Mouse (Mus musculus): ENCODE measurements around the gene Fut1. TPM values are rescaled to one million over a fixed set of nuclear protein-coding genes. Genes with fewer than 3 reads are reported as not detected.
"Not testable (repeated sequence)": the region's sequence is repeated elsewhere in the genome, so short reads cannot be mapped to it uniquely, and the experiment has no call there.

Fut1 gene
- polyA plus RNA-seq, 1 experiment from 2014 or later = not detected

DNA sequence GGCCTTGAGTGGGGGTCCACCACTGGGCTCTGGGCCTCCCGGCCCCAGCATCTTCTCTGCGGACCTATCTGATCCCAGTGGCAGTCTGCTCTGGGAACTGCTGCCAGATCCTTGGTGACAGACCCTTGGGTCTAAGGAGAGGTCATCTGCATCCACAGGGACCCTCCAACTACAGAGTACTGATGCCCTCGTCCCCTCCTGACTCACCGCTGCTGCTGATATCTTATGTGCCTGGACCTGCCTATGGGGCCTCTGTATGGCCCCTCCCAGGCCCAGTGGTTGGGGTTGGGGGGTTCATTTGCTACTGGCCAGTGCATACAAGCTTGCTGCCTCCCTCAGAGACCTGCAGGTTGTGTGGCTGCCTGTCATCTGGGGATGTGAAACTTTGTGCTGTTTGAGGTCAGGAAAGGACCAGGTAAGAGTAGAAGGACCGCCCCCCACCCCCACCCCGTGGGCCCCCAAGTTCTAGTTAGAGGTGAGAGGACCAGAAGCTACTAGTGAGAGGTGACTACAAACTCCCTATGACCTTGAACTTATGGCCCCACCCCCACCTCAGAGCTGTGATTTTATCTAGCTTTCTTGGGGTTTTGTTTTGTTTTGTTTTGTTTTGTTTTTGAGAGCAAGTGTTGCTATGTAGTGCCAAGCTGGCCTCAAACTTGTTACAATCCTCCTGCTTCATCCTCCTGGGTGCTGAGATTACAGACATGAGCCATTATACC, 27.9 kb downstream of the Fut1 start:
- Histone ChIP-seq H3K36me3 (no peaks in the 10 kb centered on the region), H3K4me3 (peak overlapping the region; percentile 61; the same call in 1 of the 2 replicates), H3K27me3 (ENCODE audit: insufficient read depth, poor library complexity, severe bottlenecking) (peaks cover 8% of the 10 kb centered on the region; the same call in 1 of the 2 replicates), H3K27ac (peak overlapping the region; percentile 77; the same call in 1 of the 2 replicates), H3K4me1 (peaks cover 61% of the 10 kb centered on the region), H3K9me3 (no peaks in the 10 kb centered on the region)
- no peak for DNase-seq (ENCODE audit: low spot score)
- 50% methylated on average over 6 of the region's 6 CpGs for WGBS

DNA sequence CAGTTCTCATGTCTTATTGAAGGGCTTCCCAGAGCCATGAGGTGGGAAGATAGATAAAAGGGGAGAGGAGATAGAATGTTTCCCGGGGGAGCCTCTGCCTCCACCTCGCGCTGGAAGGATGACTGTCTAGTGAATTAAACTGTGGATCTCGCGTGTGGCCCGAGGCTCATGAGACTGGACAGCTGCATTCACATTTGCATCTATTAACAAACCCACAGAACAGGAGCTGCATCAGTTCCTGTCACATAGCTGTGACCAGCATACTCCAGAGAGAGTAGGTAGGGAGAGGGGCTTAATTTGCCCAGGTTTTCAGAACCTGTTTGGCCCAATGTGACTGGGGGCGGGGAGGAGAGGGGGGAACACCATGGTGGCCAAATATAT, 28.5 kb downstream of the Fut1 start:
- Histone ChIP-seq H3K36me3 (no peaks in the 10 kb centered on the region), H3K4me1 (peaks cover 63% of the 10 kb centered on the region), H3K27ac (no peak overlapping the region), H3K4me3 (no peak overlapping the region), H3K9me3 (no peaks in the 10 kb centered on the region), H3K27me3 (ENCODE audit: insufficient read depth, poor library complexity, severe bottlenecking) (peaks cover 3% of the 10 kb centered on the region; the same call in 1 of the 2 replicates)
- 86% methylated on average over 7 of the region's 7 CpGs for WGBS
- no peak for DNase-seq (ENCODE audit: low spot score)

DNA sequence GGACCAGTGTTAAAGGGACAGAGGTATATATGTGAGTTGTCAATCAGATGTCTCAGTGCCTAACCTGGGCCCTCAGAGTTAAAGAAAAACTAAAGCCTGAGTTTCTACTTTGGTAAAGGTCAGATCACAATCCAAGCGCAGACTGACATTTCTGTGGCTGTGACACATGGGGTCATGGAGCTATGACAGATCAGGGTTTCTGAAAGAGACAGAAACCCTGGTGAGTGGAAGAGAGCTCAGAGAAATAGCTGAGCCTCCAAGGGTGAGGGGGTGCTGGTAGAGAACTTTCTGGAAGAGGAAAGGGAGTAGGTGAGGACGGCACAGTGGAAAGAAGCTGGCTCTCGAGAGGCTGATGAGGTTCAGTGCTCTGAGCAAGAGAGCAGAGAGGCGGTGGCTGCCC, 29.6 kb downstream of the Fut1 start:
- WGBS = 74% methylated on average over 4 of the region's 4 CpGs
- H3K36me3 ChIP-seq = no peaks in the 10 kb centered on the region
- H3K4me3 ChIP-seq = no peak overlapping the region
- no peak for DNase-seq (ENCODE audit: low spot score)
- H3K27me3 ChIP-seq (ENCODE audit: insufficient read depth, poor library complexity, severe bottlenecking) = no peaks in the 10 kb centered on the region
- H3K4me1 ChIP-seq = peaks cover 53% of the 10 kb centered on the region
- H3K27ac ChIP-seq = no peak overlapping the region
- no peaks in the 10 kb centered on the region for H3K9me3 ChIP-seq

DNA sequence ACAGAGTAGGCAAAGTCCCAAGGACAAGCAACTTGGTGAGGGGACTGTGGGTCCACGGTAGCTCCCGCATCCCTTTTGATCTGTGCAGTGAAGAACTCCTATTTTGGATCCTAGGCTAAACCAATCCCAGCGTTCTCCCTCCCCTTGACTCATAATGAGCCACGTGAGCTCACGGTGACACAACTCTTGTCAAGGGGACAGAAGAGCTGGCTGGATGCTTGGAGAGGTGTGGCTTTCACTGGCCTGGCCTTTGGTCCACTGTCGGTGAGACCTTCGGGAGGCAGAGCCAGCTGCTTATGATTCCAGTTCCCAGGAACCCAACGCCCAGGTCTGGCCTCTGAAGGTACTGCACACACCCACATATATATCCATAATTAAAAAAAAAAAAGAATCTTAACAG, 32.3 kb downstream of the Fut1 start:
- Histone ChIP-seq H3K4me1 (peaks cover 33% of the 10 kb centered on the region), H3K36me3 (no peaks in the 10 kb centered on the region), H3K27me3 (ENCODE audit: insufficient read depth, poor library complexity, severe bottlenecking) (no peaks in the 10 kb centered on the region), H3K9me3 (no peaks in the 10 kb centered on the region), H3K4me3 (no peak overlapping the region), H3K27ac (peak overlapping the region; percentile 85)
- no peak for DNase-seq (ENCODE audit: low spot score)
- WGBS = 46% methylated on average over 8 of the region's 8 CpGs

DNA sequence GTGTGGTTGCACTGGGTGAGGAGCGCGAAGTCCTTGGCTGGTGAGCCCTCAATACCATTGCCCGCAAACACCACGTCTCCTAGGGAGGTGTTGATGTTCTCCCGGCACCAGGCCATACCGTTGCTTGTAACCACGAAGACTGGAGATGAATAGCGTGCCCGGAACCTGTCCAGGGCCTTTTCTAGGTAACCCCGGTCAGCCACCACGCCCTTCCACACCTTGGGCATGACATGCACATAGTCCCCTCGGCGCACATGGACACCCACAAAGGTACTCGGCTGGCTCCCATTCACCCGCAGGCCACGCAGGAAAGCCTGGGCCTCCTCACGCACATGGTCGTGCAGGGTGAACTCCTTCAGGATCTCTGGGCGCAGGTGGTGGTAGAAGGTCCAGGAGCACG, 33.4 kb downstream of the Fut1 start:
- 91% methylated on average over 20 of the region's 20 CpGs for WGBS
- H3K27me3 ChIP-seq (ENCODE audit: insufficient read depth, poor library complexity, severe bottlenecking); H3K36me3 ChIP-seq; H3K9me3 ChIP-seq; DNase-seq (ENCODE audit: low spot score); H3K4me3 ChIP-seq: not testable (repeated sequence)
- Histone ChIP-seq H3K27ac (peak overlapping the region; percentile 85), H3K4me1 (peaks cover 29% of the 10 kb centered on the region)

DNA sequence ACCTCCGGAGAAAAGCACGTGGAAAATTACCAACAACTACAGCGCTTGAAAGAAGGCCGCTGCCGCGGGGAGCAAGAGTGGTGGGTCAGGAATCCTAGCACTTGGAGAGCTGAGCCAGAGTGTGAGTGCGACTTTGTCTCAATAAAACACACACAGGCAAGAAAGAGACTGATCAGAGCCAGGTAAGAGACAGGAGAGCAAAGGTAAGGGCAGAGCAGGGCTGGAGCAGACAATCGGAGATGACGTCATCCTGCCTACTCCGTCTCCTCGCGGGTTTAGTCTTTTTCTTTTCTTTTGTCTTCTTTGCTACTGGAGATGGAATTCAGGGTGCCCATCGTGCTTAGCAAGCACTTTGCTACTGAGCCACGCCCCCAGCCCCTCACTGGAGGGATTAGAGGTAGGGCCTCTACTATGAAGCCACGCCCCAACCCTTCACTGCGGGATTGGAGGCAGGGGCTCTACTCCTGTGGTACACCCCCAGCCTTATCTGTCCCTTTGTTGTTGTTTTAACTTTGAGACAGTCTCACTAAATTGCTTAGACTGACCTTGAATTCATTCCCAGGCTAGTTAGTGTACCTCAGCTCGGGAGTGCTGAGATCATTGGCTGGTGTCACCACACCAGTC, 37.4 kb downstream of the Fut1 start:
- Histone ChIP-seq H3K4me1 (peaks cover 16% of the 10 kb centered on the region), H3K9me3 (no peaks in the 10 kb centered on the region), H3K27ac (peak overlapping the region; percentile 60), H3K27me3 (ENCODE audit: insufficient read depth, poor library complexity, severe bottlenecking) (no peaks in the 10 kb centered on the region), H3K4me3 (peak overlapping the region; percentile 43), H3K36me3 (no peaks in the 10 kb centered on the region)
- DNase-seq (ENCODE audit: low spot score) = no peak
- WGBS = 23% methylated on average over 17 of the region's 17 CpGs

DNA sequence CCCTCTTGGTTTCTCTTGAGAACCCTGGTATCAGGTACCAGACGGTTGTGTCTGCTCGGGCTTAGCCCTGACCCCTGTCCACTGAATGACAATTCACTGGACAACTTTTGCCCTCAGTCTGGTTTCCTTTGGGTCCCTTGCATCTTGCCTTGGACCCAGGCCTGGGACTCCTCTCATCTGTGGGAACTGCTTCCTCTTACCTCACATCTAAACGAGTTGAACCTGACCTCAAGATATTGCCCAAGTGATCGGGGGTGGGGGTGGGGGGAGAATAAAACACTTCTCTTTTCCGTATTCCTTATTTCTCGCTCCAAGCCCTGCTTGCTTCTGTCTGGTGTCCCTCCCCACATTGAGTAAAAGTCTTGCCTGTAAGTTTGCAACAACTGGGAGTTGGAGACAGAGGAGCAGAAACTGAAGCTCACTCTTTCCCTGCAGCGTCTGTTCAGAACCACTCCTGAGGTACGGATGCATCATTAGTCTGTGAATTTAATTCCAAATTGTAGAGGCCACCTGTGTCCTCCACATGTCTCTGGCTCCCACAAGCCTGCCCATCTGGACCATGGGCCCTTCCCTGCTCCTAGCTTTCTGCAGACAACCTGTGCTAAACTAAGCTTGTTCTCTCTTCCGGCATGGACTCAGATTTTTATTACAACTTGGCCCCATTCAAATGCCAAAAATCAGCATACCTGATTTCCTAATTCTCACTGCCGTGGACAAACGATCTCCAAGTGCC, 43.8 kb downstream of the Fut1 start:
- H3K9me3 ChIP-seq = no peaks in the 10 kb centered on the region
- H3K4me3 ChIP-seq = no peak overlapping the region
- DNase-seq (ENCODE audit: low spot score) = no peak
- H3K27ac ChIP-seq = no peak overlapping the region
- H3K36me3 ChIP-seq = no peaks in the 10 kb centered on the region
- WGBS = 81% methylated on average over 11 of the region's 11 CpGs
- no peaks in the 10 kb centered on the region for H3K27me3 ChIP-seq (ENCODE audit: insufficient read depth, poor library complexity, severe bottlenecking)
- peaks cover 25% of the 10 kb centered on the region for H3K4me1 ChIP-seq

DNA sequence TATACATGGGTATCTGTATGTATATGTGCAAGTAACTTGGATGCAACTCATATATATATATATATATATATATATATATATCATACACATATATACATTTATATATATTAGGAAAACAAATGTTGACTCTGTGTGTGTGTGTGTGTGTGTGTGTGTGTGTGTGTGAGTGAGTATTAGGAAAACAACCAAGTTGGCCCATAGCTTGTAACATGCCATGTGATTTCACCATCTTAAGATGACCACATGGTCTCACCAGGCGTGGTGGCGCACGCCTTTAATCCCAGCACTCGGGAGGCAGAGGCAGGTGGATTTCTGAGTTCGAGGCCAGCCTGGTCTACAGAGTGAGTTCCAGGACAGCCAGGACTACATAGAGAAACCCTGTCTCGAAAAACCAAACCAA, 44.6 kb downstream of the Fut1 start:
- H3K27ac ChIP-seq; DNase-seq (ENCODE audit: low spot score); H3K36me3 ChIP-seq; H3K4me3 ChIP-seq; H3K9me3 ChIP-seq; H3K27me3 ChIP-seq (ENCODE audit: insufficient read depth, poor library complexity, severe bottlenecking): not testable (repeated sequence)
- peaks cover 25% of the 10 kb centered on the region for H3K4me1 ChIP-seq
- WGBS = 88% methylated on average over 6 of the region's 6 CpGs

DNA sequence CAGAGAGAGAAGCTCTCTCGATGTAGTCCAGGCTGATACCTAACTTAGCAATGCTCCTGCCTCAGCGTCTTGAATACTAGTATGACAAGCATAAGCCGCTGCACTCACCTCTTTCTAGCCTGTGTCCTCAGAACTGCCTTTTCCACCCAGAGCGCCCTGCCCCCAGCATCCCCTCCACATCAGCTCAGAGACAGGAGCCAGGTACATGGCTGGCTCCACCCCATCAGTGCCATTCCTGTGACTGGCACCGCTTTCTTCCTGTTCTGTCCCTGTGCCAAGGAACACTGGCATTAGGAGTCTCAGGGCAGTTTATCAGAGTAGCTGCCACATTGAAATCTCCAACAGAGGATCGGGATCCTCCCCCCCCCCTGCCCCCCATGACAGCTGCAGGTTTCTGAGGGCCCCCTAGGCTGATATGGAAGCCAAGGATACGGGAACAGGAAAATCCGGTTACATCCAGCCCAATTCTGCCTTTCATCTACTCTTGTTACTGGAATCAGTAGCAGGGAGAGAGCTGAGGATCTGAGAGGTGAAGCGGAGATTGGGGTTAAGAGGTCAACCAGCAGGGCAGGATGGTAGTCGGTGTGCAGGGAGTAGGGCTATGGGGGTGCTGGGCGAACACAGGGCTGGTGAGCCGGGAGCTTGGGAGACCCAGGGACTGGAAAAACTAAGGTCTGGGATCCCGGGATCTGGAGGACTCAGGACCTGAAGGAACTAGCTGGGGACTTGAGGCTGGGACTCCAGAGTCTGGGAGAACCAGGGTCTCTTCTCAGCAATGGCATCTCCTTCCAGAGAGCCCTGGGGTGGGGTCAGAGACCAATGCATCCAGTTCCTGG, 48.4 kb downstream of the Fut1 start:
- Histone ChIP-seq H3K27me3 (ENCODE audit: insufficient read depth, poor library complexity, severe bottlenecking) (no peaks in the 10 kb centered on the region), H3K9me3 (no peaks in the 10 kb centered on the region), H3K4me3 (no peak overlapping the region), H3K4me1 (peaks cover 25% of the 10 kb centered on the region), H3K36me3 (no peaks in the 10 kb centered on the region), H3K27ac (no peak overlapping the region)
- no peak for DNase-seq (ENCODE audit: low spot score)
- 58% methylated on average over 13 of the region's 13 CpGs for WGBS

DNA sequence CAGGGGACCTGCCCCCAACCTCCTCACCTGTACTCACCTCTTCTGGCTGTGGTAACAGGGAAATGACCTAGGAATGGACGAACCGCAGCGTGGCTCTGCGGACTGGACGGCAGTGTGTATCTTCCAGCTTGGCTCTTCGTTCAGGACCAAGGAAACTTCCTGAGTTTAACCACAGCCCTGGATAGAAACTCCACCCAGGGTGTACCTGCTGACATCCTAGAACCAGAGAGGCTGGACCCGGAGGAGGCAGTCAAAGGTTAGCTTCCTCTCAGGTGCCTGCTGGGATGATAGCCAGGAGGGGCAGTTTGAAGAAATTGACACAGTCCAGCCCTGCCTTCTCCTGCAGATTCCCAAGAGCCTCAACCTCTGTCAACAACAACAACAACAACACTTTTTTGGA, 49.1 kb downstream of the Fut1 start, which contains the start of gene Fut2:
Gene Fut2 (minus strand): TSS at position 234 of the 400 bp plus-strand sequence.
- Histone ChIP-seq H3K36me3 (no peaks in the 10 kb centered on the region), H3K27me3 (ENCODE audit: insufficient read depth, poor library complexity, severe bottlenecking) (no peaks in the 10 kb centered on the region), H3K27ac (no peak within 1 kb of the TSS), H3K4me3 (no peak within 1 kb of the TSS), H3K9me3 (no peaks in the 10 kb centered on the region), H3K4me1 (peaks cover 25% of the 10 kb centered on the region)
- whole genome bisulfite sequencing = 82% methylated on average over 7 of the region's 7 CpGs
- DNase-seq (ENCODE audit: low spot score) = no peak

DNA sequence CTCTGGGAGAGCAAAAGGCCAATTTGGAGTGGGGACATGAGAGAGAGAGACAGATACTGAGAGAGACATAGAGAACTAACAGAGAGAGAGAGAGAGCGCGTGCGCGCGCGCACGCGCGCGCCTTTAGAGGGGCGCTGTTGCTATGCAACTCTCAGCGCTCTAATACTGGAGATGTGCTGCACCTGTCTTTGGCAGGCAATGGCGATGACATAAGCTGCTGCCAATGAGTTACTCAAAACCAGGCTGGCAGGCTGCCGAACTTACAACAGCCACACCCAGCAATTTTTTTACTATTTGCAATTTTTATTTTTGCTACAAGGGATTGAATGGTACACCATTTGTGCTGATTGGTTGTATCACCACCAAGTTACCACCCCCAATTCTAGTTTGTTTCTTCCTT, 50.7 kb downstream of the Fut1 start:
- WGBS = 60% methylated on average over 14 of the region's 14 CpGs
- H3K27ac ChIP-seq = no peak overlapping the region

DNA sequence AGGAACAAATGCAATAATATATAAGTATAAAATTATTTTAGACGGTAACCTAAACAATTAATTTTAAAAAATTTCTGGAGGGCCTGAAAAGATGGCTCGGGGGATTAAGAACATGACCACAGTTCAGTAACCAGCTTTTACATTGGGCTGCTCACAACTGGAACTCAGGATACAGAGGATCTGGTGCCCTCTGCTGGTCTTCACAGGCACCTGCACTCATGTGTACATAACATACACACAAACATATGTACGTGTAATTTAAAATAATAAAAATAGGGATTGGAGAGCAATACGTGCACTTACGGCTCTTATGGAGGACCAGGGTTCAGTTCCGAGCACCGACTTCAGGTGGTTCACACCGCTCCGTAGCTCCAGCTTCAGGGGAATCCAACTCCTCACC, 51.8 kb downstream of the Fut1 start:
- no peak overlapping the region for H3K27ac ChIP-seq
- no peaks in the 10 kb centered on the region for H3K27me3 ChIP-seq (ENCODE audit: insufficient read depth, poor library complexity, severe bottlenecking)
- peaks cover 17% of the 10 kb centered on the region for H3K4me1 ChIP-seq
- no peaks in the 10 kb centered on the region for H3K9me3 ChIP-seq
- DNase-seq (ENCODE audit: low spot score) = no peak
- no peaks in the 10 kb centered on the region for H3K36me3 ChIP-seq
- H3K4me3 ChIP-seq = no peak overlapping the region
- WGBS = 93% methylated on average over 9 of the region's 9 CpGs

More for the DNA sequence above, 50.7 kb downstream of the Fut1 start:
- peaks cover 25% of the 10 kb centered on the region for H3K4me1 ChIP-seq
- no peaks in the 10 kb centered on the region for H3K36me3 ChIP-seq
- H3K27me3 ChIP-seq (ENCODE audit: insufficient read depth, poor library complexity, severe bottlenecking) = no peaks in the 10 kb centered on the region
- no peak for DNase-seq (ENCODE audit: low spot score)
- no peaks in the 10 kb centered on the region for H3K9me3 ChIP-seq
- no peak overlapping the region for H3K4me3 ChIP-seq
